Mouse (Mus musculus): ENCODE results near the gene Kcnj4. TPM values are rescaled to one million over a fixed set of nuclear protein-coding genes. Genes with fewer than 3 reads are reported as not detected.

The Kcnj4 gene
- total RNA-seq, 2 experiments from 2014 or later = 0.26 to 0.27 TPM

DNA sequence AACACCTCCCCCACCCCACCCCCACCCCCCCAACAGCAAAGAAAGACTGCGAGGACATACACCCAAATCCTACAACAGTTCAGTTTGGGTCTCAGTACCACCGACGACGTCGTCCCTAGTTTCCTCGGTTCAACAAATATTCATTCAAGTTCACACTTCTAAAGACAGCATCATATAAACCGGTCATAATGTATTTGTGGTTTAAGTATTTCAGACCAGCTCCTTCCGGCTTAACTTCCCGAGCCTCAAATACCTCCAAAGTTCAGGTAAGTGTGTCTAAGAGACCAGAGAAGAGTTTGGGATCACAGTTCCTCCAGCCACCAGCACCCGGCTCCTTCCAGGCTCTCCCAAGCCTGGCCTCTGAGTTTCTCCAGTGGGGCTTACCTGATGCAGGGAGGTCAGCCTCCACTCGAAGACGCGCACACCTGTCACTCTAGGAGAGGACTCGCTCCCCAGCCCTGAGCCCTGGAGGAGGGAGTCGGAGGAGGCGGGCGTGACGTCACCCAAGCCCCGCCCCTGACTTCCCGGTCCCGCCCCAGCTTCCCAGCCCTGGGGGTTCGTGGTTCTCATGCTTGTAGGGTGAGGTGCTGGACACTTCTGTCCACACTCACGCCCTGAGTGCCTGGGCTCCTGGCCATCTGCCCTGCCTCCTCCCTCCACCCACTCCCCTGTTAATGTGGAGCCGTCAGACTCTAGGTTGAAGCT, 49.8 kb downstream of the Kcnj4 start, which contains the start of gene Csnk1e:
TSS of gene Csnk1e (minus strand) at position 461 of the 705 bp plus-strand sequence.
- peak; percentile 67 for DNase-seq

GRCm38 (mm10) chr15:79453831-79454230, 51.2 kb downstream of the Kcnj4 start:
- no peak for DNase-seq

DNA sequence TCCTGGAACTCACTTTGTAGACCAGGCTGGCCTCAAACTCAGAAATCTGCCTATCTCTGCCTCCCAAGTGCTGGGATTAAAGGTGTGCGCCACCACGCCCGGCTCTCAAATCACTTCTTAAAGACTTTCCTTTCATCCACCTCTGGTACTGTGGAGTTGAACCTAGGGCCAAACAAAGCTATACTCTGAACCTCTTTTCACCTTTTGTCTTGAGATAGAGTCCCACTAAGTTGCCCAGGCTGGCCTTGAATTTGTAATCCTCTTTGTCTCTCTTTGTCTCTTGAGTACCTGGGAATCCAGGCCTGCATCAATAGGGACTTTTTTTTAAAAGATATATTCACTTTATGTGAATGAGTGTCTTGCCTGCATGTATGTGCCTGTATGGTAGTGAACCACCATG, 57.0 kb downstream of the Kcnj4 start:
- no peak for DNase-seq

DNA sequence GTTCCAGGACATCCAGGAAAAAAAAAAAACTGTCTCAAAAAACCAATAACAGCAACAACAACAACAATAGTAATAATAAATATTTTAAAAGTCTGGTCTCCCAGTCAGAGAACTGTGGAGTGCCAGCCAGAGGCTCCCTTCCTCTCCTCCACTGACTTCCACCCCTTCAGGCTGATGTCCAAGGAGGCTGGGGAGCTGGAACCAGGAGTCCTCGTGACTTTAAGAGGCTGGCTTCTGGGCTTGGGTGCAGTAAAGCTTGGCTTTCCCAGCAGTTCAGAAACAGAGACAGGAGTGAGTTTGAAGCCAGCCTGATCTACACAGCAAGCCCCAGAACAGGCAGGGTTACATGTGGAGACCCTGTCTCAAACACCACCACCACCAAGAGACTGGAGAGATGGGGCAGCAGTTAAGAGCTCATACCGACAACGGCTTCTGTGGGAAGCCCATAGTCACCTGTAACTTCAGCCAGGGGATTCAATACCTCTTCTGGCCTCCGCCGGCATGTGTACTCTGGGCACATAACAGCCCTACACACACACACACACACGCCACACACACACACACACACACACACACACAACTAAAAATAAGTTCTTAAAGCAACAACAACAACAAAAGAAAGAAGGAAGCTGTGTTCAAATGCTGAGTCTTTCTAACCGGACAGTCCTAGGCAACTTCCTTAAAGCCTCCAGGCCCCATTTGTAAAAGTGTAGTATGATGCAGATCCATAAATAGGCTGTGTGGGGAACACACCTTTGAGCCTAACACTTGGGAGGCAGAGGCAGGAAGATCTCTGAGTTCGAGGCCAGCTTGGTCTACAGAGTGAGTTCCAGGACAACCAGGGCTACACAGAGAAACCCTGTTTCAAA, 59.0 kb downstream of the Kcnj4 start:
- no peak for DNase-seq

DNA sequence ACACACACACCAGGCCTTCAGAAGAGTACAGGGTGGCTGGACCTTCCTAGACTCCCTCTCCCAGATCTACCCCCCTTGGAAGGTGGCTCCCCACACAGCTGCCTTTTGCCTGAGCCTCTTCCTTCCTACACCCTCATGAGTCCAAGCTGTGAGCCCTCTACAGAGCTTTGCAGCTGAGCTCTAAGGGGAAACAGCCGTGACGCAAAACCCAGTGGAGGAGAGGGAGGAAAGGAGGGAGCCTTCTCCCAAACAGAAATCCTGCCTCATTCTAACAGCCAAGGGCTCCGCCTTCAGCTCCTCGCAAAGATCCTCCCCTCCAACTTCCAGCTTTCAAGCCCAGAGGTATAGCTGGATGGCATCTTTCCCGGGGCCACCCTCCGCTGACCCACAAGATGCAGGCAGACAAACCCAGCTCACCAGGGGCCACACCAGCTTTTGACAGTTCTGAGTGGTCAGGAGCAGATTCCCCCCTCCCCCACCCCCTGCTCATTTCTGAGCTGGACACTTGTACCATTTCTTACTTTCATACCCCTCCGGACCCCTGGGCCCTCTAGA, 61.1 kb downstream of the Kcnj4 start:
- no peak for DNase-seq

DNA sequence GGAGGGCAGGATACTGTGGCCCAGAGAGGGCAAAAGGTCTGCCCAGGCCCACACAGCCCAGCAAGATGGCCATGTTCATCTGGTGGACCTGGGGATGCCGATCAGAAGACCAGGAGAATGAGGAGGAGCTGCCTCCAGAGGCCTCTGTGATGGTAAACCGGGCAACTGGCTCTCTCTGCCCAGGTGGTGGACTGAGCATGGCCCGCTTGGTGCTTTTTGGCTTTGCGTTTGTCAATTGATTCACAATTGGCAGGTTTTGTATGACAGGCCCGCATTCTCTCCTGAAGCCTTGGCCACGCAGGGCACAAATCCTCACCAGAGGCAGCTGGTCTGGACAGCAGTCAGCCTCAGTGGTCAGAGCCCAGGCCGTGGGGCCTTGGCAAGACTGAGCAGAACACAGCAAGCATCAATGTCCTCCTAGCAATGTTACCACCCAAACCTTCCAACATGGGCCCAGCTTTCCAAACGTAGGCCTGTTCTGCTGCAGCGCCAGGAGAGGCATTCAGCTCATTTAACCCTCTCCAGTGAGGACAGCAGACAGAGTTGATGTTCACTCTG, 62.0 kb downstream of the Kcnj4 start:
- no peak for DNase-seq

DNA sequence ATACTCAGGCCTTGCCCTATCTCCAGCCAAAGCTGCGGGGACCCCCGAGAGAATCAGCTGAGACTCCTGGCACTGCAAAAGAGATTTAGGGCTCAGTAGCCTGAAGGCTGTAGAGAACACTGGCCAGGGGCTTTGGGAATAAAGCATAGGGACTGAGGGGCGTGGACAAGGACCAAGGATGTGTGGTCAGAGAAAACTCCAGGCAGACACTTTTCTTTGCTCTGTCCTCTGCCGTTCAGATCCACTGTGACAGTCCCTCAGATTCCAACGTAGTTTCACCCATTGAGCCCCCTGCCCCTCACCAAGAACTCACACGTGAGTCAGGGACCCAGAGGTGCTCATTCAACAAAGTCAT, 62.8 kb downstream of the Kcnj4 start:
- DNase-seq = no peak

DNA sequence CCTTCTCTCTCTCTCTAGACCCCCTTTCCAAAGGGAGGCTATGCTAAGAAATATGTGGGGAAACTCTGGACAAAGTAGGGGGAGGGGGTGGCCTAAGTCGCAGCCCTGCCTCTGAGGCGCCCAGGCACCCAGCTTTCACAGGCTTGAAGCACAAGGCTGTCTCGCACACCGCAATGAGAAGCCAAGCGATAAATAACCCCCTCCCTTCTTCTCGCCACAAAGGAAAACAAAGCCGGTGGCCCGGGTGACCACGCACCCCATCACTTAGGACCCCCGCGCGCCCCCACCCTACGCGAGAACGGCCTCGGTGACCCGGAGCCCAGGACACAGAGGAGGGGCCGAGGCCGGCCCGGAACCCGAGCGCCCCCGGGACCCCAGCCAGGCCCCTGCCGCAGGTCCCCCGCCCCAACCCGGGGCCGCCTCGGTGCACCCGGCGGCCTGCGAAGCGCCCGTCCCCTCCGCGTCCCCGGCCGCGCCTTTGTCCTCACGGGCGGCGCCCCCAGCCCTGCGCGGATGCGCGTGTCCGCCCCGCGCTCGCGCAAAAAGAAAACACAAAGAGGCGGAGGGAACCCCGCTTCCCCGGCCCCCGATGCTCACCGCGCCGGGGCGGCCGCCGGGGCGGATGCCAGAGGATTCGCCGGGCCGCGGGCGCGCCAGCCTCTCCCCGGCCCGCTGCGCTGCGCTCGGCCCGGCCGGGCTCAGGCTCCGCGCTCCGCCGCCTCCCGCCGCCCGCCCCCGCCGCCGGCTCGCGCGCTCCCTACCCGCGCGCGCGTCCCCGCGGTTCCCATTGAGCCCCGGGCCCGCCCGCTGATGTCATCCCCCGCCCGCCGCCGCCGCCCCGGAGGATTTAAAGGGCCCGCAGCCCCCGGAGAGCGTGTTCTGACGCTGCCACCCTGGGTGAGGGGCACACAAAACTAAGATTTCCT, 63.4 kb downstream of the Kcnj4 start:
- DNase-seq = peak; percentile 88

DNA sequence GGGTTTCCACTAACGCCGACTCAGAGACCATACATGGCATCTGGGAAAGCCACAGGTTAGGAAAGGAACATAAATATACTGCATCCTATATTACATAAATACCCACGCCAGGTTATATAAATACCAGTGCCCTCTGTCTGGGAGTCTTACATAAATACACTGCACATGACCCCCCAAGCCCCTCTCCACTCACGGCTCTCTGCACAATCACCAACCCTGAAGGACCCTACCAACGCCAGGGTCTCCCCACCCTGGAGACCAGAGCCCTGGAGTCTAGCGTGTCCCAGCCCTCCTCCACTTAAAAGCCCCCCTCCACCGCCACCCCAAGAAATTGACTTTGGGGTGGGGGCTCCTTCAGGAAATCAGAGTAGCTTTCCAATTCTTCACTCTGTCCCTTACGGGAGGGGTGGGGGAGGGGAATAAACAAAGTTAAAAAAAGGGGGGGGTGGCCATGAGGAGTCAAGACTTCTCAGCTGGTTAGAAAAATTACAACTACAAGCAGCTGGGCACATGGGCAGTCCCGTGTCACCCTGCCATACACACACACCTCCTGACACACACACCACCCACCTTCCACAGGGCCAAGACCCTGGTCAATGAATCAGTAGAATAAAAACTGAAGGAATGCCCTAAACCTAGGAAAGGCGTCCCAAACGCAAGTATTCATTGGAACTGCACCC, 64.2 kb downstream of the Kcnj4 start:
- no peak for DNase-seq

GRCm38 (mm10) chr15:79440223-79440622, 64.8 kb downstream of the Kcnj4 start:
- peak; percentile 70 for DNase-seq

DNA sequence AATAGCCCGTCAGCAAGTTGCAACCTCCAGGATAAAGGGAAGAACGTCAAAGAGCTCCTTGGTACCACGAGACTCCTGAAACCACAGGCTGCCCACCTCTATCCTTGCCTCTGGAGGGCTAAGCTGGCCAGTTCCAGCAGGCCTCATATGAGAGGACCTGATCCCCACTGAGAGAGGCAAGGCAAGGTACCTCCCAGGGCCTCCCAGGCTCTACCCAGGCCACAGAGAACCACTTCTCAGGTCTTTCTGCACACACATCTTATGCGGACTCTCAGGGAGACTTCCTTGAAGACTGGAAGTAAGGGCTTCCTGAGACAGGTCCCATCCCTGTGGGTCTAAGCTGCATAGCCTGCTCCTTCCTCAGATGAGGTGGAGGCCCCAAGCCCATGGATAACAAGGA, 65.7 kb downstream of the Kcnj4 start:
- no peak for DNase-seq

DNA sequence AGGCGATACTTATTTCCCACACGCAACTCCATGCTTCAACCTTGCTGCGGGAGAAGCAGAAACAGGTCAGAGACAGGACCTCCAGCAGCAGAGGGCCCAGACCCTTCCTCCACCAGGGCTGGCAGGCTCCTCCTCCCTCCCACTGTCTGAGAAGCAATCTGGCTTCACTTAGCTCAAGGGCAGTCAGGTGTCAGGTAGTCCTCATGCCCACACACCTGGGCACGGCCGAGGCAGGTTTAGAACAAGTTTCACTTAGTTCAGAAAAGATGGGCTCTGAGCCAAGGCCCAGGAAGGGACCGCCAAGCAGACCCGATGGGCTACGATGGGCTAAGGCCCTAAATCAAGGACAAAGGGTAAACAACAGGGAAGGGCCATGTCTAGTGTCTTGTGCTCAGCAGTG, 66.2 kb downstream of the Kcnj4 start:
- DNase-seq = no peak

DNA sequence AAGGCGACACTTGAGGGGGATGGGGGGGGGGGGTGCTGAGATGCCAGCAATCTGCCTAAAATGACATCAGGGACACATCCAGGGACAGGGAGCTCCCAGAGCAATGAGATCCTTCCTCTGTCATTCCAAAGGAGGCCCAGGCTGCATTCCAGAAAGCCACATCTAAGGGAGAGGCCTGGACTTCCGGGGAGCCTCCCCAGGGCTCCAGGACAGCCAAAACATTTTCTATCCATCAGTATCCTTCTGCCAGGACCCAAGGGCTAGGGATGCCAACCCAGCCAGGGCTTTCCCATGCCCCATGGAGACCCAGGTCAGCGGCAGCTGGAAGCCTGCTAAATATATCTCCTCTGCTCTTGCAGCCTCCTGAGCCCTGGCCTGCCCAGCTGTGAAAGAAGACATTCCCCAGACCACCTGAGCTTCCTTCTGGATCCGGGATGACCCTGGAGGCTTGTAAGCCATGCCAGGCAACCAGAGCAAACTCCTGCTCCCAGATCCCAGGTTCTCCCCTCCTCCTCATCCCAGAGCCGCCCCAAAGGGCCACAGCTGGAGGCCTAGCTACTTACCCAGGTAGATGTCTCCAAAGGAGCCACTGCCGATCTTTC, 66.7 kb downstream of the Kcnj4 start:
- no peak for DNase-seq

GRCm38 (mm10) chr15:79437541-79438208, 67.4 kb downstream of the Kcnj4 start:
- no peak for DNase-seq

- no peak for DNase-seq
These were observed 68.5 kb downstream of the Kcnj4 start for GRCm38 (mm10) chr15:79436481-79436921.

DNA sequence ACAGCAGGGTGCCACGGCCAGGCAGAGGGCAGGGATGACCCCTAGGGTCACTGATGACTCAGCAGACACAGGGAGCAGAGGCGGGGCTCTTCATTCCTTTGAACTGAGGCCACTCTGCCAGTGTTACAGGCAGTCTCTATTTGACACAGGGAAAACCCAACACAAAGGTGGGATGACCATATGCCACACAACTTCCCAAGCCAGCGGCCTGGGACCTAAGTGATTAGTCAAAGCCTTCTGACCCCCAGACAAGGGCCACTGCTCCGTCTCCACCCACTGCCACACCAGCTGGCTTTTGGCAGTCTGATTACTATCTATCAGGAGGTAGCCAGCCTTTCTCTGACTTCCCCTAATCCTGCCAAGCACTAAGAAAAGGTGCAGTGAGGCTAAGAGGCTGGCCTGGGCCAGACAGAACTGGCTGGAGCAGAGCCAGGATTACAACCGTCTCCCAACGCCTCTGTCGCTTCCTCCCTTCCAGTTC, 69.8 kb downstream of the Kcnj4 start:
- DNase-seq = no peak

All from gastrocnemius, postnatal 10 days (tissue).